Mouse (Mus musculus) megakaryocyte progenitor cell, adult 5-6 weeks (primary cell): ENCODE measurements at regions not wholly inside any gene's neighbourhood (a gene's known extent, or its start where the extent isn't known, plus 50 kb on each side); places are given as distances from the start of the nearest gene placed in this dataset.
"Not testable (repeated sequence)": the region's sequence is repeated elsewhere in the genome, so short reads cannot be mapped to it uniquely, and the experiment has no call there.

ENCODE experiments used
- ATAC-seq: replicated peaks from 2 replicates; pipeline ENCODE4 v1.8.0; 2016; ENCODE audit warnings: mild to moderate bottlenecking, moderate TSS enrichment, inconsistent platforms; ENCODE audit not compliant: poor library complexity

DNA sequence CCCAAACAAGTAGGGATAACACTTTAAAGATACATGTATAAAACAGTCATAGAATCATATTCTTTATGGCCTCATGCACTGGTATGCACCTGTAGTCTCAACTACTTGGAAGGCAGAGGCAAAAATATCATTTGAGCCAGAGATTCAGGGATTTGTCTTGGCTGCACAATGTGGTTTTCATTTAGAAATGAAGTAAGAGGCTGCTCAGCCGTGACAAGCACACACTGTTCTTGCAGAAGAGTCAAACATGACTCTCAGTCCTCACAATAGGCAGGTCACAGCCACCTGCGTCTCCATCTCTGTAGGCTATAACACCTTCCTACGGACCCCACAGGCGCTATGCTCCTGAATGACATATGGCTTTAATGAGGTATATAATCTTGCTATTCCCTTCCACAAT lies 317.4 kb upstream of the Tmpo start:
- ATAC-seq, result no peak

DNA sequence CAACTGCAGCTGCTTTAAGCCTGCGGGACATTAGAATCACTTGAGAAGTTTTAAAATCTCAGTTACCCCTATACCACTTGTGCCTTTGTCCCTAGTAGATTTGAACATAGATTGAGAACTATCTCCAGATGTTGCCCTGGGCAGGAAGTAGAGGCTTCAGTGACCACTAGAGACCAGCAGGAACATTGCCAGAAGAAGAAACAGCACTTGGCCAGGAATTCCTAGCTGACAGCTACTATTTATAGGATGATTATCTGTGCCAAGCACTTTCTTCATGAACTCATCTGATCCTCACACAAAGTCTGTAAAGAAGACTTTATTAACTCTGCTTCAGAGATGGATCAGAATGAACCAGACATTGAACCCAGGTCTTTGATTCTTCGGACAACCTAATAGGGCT lies 283.6 kb upstream of the Tmpo start:
- ATAC-seq, result no peak

DNA sequence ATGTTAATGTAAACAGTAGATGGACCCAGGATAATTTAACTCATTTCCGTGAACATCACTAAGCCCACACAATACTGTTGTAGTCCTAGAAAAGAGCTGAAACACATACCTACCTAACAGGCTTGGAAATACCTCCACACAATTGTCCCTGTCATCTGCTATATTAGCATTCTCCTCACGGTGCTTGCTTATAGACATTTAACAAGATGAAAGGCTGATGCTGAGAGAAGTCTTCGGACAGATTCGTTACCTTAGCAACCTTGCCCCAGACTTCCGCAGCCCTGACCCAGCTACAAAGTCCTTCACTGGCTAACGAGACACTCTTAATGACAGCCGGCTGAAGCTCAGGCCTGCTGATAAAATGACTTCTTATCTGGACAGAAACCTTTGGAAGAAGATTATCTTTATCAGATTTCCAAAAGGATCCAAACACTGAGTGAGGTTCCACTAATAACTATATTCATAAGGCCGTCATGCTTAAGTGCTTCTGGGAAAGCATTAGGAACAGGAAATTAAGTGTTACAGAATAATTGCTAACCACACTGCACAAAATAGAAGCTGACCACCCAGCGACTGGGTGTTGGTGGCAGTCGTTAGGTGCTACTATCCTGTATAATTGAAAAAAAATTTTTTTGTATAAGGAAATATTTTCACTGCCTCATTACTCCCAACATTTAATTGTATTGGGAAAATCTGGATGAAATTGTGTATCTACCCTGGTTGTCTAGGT lies 267.0 kb upstream of the Tmpo start:
- no peak for ATAC-seq

DNA sequence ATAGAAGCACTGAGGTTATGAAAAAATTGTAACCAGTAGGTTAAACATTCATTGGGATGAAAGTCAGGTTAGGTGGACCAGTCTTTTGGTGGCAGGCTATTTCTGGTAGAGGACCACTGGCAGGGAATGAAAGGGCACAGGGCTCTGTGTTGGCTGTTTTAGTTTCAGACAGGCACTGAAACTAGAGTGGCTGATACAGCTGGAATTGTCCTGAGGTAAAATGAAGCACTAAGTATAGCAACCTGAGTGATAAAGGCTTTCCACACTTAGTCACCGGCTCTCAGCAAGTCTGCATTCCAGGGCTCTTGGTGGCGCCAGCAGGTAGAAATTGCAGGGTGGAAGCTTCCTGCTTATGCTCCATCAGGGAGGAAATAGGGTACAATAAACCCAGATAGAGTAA lies 262.2 kb upstream of the Tmpo start:
- ATAC-seq, result no peak

DNA sequence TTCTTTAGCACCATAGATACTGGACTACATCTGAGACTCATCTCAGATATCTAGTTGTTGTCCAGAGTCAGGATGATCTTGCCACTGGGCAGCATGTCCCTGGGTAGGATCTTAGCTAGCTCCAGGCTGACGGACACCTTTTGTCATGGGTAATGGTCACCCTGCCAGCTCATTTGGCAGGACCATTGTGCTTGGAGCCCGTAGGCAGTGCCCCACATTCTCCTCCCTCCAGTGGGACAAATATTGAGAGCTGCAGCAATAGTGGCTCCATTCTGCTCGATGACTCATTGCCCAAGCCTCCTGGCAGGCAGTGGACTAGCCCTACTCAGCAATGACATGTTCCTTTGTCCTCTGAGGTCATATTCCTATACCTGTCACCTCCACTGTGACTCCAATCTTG lies 258.9 kb upstream of the Tmpo start:
- ATAC-seq, result no peak

DNA sequence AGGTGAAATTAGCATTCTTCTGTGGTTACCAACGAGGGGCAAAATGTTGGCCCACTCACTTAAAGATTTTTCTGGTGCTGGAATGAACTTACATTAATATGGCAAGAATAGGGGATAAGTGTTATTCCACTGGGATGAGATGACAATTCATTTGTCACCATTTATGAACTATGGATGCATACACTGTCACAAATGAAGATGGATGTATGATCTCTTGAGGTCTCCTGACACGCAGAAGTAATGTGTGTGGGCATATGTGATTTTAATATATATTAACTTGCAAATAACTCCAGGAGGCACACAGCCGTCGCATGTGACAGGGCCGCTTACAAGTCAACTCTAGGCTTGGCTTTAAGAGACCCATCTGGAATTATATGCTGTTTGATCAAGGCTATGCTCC lies 256.8 kb upstream of the Tmpo start:
- ATAC-seq, result no peak

DNA sequence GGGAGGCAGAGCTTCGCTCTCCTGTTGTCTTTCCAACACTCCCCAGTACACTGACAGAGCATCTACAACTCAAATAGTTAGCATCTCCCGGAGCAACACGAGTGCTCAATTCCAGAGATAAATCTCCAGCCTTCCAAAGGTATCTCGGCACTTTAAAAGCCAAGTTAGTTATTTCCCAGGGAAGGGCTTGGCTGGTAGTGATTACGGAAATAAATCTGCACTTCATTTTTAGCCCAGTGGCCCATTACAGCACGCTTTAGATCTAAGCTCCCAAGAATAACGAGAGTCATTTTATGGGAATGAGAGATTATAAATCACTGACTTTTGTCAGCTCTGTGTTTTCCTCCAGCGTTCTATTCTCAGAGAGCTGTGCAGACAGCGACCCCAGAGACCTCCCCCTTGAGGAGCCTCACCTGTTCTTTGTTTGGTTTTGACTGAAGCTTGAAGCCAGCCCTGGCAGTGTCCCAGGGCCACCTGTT lies 255.0 kb upstream of the Tmpo start:
- ATAC-seq, result no peak

DNA sequence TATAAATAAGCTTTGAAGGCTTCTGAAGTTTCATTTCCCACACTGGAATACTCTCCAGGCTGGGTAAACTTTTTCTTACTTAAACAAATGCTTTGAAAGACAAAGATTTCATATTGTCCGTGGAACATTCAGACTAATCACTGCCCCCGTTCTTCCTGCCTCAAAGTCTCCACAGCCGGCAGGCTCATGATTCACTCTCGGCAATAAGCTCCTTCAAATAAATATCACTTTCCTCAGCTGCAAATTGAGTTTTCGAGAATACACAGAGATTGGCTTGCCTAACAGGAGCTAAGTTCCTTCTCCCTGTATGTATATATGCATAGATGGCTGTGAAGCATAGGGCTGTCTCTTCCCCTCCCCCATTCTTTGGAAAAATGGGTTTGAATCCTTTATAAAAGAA lies 249.2 kb upstream of the Tmpo start:
- ATAC-seq, result no peak

DNA sequence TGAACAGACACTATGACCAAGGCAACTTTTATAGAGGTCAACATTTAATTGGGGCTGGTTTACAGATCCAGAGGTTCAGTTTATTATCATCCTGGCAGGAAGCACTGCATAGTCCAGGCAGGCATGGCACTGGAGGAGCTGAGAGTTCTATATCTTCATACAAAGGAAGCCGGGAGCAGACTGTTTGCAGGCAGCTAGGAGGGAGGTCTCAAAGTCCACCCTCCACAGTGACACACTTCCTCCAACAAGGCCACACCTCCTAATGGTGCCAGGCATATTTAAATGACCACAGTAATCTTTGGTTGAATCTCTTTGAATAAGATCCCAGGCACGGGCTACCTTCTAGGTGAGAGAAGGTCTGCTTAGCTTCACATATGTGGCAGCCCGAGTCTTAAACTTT lies 245.5 kb upstream of the Tmpo start:
- no peak for ATAC-seq

DNA sequence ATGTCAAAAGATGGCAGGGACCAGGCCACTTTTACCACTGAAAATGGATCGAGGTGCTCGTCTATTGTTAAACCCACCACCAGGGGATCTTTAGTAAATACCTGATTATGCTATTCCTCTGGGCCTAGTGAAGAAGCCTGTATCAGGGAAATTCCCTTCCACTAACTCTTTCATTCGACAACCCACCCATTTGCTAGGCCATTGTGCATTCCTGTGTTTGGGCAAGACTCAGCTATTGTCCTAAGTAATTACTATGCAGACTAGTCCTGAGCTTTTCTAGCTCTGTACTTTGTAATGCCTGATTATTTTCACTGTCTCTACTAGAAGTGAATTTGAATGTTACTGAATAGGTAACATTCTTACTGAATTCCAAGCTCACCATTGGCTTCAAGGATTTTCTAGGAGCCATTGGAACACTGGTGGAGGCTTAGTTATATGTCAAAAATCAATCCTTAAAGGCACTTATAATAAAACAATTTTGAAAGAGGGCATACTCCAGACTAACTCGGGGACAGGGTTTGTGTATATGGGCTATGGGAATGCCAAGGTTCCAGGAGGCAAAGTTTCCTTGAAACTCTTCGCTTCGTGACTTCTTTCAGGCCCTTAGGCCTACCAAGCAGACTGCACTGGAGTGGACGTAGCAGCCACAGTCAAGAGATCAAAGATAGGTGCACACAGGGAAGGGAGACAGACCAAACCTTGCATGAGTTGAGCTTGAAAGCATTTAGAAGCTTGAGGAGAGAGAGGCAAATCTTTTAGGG lies 244.7 kb upstream of the Tmpo start:
- not testable (repeated sequence) for ATAC-seq

DNA sequence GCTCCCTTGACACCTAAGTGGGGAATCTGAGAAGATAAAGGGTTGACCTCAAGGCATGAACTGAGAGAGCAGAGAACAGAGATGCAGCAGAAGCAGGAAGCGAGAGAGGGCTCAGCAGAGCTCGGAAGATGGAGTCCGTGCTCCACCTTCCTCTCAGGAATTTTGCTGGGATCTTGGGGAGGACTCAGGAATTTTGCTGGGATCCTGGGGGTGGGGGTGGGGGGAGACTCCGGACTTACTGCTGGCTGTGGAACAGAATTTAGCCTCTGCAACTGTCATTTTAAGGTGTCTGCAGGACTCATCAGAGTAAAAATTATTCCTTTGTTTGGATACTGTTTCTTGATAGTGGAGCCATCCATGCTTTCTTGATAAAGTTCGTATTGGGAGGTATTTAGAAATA lies 243.7 kb upstream of the Tmpo start:
- no peak for ATAC-seq

DNA sequence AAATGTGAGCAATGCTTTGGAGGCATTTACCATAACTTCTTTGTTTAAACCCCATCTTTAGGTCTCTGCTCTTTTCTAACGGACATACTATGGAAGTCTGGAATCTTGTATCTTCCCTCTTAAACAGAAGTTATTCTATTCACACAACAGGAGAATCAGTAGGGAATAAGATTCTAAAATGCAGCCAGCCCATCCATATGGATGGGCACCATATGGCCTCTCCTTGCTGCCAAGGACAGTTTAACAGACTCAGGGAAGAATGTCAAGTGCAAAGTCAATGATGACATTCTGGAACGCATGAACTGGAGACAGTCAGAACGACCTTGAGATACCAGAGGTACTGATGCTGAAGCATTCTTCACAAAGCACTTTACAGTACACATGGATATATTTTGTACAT lies 206.1 kb upstream of the Tmpo start:
- ATAC-seq, result no peak

DNA sequence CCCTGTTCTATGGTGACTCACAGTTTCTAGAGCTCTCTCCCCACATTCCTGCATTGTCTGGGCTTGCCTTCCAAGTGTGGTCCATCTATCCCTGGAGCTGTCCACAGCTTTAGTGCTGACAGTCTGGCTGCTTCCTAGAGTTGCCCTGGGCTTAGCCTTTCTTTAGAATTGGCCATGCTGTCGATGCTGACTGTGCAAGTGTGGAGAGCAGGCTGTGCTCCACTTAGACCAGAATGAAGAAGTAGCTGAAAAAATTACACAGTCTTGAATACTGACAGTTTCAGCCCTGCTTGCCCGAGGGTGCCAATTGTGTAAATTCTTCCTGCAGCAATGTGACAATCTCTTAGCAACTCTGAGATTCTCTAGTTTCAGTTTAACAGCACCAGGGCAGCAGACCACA lies 203.3 kb upstream of the Tmpo start:
- ATAC-seq, result no peak

DNA sequence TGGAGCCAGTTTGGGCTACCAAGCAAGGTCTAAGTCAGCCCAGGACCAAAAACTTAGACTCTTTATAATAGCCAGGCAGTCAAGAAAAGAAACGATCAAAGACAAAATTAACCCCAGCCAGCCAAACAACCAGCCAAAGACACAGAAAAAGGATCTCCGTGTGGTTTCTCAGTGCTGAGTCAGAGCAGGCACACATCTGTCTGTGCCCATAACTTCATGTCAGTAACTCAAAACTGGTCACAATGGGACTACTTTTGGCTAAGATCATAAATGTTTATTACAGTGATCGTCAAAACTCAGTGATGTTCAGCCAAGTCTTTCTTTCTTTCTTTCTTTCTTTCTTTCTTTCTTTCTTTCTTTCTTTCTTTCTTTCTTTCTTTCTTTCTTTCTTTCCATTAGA lies 195.6 kb upstream of the Tmpo start:
- no peak for ATAC-seq

DNA sequence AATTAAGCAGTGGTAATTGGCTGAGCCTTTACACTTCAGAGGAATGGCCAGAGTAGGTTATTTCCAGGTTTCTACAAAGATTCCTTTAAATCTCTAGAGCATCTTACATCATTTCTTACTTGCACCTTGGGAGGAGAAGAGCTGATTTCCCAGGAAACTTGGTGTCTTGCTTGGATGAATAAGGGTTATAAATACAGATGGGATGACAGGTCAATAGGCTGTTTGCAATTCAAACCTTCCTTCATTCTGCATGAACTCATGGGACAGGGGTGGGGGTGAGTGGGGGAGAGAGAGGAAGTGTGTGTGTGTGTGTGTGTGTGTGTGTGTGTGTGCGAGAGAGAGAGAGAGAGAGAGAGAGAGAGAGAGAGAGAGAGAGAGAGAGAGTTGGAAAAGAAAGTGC lies 186.4 kb upstream of the Tmpo start:
- no peak for ATAC-seq

DNA sequence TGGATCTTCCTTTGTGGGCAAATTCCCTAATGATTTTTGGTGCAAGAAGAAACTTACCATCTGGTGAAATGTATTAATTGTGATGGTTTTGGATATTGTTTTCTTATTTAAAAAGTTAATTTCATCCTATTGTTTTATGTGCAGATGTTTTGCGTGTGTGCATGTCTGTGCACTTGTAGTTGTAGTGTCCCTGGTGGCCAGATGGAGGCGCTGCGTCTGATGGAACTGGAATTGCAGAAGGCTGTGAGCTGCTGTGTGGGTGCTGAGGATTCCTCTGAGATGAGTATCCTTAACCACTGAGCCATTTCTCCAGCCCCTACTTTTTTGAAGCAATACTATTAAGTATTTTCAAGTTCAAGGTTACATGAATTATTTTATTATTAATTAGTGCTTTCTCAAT lies 181.5 kb upstream of the Tmpo start:
- ATAC-seq, result no peak

DNA sequence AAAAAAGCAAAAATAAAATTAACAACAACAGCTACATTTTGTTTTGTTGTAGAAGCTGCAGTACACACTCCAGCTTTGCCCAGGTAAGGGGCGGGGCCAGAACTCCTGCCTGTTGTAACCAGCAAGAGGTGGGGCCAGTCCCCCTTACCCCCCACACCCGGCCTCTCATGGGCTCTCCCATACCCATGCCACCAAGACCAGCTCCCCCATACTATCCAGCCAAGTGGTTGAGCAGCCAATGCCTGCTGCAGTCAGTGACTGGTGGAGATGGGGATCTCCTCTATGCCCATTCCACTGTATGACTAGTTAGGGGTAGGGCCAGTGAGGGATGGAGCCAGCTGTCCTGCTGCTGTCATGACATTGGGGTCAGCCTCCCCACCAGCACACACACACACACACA lies 180.5 kb upstream of the Tmpo start:
- no peak for ATAC-seq

DNA sequence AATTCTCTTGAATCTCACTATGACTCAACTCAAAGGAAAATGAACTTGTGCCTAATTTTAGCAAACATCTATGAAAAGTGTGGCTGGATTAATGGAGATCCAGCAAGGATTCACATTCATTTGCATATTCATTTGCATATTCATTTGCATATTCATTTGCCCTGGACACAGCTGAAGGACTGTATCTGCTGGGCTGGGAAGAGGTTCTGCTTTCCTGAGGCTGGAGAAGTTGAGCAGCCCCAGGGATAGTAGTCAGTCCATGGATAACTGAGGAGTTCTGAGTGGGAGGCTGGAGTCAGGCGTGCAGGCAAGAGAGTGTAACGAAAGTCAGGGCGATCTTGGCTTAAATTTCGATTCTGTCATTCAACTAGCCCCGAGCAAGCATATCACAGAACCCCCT lies 164.3 kb upstream of the Tmpo start:
- ATAC-seq, result no peak

DNA sequence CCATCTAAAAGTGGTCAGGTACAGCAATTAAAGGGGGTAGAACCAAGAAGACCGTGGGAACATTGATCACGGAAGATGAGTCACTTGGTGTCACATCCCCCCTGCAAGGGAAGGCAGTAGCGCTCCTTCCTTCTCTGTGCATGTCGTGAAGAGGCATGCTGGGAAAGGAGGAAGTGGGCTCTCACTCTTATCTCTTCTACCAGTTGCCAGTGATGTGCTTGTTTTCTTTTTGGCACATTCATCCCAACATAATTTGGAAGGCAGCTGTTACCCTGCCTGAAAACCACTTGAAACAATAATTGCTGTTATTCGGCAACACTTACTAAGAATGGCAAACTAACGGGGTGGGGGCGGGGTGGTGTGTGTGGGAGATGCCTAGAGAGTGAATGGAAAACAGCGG lies 161.0 kb upstream of the Tmpo start:
- ATAC-seq, result no peak

DNA sequence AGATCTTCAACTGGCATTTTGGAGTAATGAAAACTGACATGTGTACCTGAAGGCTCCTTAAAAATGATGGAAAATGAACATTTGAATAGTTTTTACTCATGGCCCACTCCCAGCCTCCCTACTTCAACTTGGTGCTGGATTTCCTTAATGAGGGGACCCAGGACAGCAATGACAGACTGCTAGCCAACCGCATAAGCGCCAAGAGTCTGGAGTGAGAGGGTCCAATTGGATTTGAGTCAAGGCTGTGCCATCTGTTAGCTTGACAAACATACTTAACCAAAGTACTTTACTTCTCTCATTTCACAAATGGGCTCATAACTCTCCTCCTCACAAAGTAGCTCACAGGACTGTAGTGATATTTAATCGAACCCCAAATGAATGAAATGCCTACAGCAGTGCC lies 158.2 kb upstream of the Tmpo start:
- no peak for ATAC-seq

DNA sequence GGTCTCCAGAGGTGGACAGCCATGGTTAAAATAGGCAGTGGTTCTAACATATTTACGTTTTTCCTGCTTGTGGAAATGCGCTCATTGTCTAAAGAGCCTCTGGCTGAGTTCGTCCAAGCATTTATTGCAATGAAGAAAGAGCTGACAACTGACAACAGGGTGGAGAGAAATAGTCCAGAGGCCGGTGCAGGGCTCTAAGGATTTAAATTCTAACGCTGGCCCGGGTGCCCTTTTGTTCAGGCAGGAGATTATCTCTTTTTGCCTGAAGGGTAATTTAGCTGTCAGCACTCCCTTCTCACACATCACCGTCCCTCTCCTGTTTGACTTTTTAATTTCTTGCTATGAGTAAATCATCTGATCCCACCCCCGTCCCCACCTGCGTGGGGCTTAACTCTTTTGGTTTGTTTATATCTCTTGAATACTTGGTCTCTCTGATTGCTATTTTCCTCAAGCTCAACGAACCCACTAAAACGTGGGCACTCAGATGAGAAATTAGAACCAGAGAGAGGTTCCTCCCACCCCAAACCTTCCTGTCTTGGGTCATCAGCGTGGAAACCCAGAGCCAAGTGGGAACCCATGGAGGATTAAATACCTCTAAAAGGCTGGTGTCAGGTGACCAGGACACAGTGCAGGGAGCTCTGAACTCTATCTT lies 145.7 kb upstream of the Tmpo start:
- ATAC-seq, result no peak

DNA sequence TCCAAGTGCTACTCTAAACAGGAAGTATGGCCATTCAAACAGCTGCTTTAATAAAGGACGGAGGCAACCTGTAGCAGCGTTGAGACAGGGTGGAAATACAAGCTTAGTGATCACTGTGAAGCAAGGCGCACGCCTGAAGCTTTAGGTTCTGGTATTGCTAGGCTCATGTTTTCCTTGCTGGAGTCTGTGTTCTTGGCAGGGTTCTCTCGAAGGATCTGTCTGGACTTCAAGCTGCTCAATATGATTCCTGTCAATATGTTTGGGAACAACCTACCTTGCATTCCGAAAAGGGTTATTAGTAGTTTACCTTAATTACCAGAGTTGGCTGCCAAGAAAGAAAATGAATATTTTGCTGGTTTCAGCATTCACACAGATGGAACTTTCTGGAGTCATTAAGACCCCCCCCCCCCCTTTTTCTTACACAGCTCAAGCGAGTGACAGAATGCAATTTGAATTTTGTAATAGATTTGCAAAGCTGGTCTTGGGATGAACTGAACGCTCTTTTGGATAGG lies 145.1 kb upstream of the Tmpo start:
- ATAC-seq, result no peak
